Mouse (Mus musculus): ENCODE data around the gene Tmem72. TPM values are rescaled to one million over a fixed set of nuclear protein-coding genes. Genes with fewer than 3 reads are reported as not detected.

The Tmem72 gene
- not detected in 2 replicates for polyA plus RNA-seq (2011; ENCODE audit: insufficient read length, low read depth, missing spikeins)

- Histone ChIP-seq H3K27ac (ENCODE audit: insufficient read depth, low read length) (no peak within 1 kb of the TSS), H3K4me1 (ENCODE audit: control insufficient read depth, insufficient read depth, low read length) (no peaks in the 10 kb centered on the region), H3K4me3 (ENCODE audit: insufficient read depth, low read length) (no peak within 1 kb of the TSS)
- TF ChIP-seq CTCF (IDR thresholded peaks at IDR 0.05; ENCODE audit: borderline replicate concordance, insufficient read depth, low read length), result no peak
- TF ChIP-seq POLR2A (IDR thresholded peaks at IDR 0.05; ENCODE audit: low read depth, low read length), result no peak
Measured at GRCm38 (mm10) chr6:116716666-116717065, at the start of gene Tmem72. Gene Tmem72 (minus strand): TSS chr6:116716913.

GRCm38 (mm10) chr6:116764524-116764923 lies 47.8 kb upstream of the Tmem72 start:
- no peaks in the 10 kb centered on the region for H3K4me1 ChIP-seq (ENCODE audit: control insufficient read depth, insufficient read depth, low read length)
- no peak for TF ChIP-seq POLR2A (IDR thresholded peaks at IDR 0.05; ENCODE audit: low read depth, low read length)
- no peak for TF ChIP-seq CTCF (IDR thresholded peaks at IDR 0.05; ENCODE audit: borderline replicate concordance, insufficient read depth, low read length)
- H3K27ac ChIP-seq (ENCODE audit: insufficient read depth, low read length), result no peak overlapping the region
- no peak overlapping the region for H3K4me3 ChIP-seq (ENCODE audit: insufficient read depth, low read length)

GRCm38 (mm10) chr6:116762333-116762732 lies 45.6 kb upstream of the Tmem72 start:
- no peak overlapping the region for H3K4me3 ChIP-seq (ENCODE audit: insufficient read depth, low read length)
- TF ChIP-seq POLR2A (IDR thresholded peaks at IDR 0.05; ENCODE audit: low read depth, low read length) (no peak), CTCF (IDR thresholded peaks at IDR 0.05; ENCODE audit: borderline replicate concordance, insufficient read depth, low read length) (no peak)
- H3K27ac ChIP-seq (ENCODE audit: insufficient read depth, low read length), result no peak overlapping the region
- H3K4me1 ChIP-seq (ENCODE audit: control insufficient read depth, insufficient read depth, low read length), result no peaks in the 10 kb centered on the region

GRCm38 (mm10) chr6:116760181-116760580 lies 43.5 kb upstream of the Tmem72 start:
- Histone ChIP-seq H3K27ac (ENCODE audit: insufficient read depth, low read length) (no peak overlapping the region), H3K4me1 (ENCODE audit: control insufficient read depth, insufficient read depth, low read length) (no peaks in the 10 kb centered on the region), H3K4me3 (ENCODE audit: insufficient read depth, low read length) (no peak overlapping the region)
- TF ChIP-seq CTCF (IDR thresholded peaks at IDR 0.05; ENCODE audit: borderline replicate concordance, insufficient read depth, low read length) (no peak), POLR2A (IDR thresholded peaks at IDR 0.05; ENCODE audit: low read depth, low read length) (no peak)

- Histone ChIP-seq H3K27ac (ENCODE audit: insufficient read depth, low read length) (no peak overlapping the region), H3K4me3 (ENCODE audit: insufficient read depth, low read length) (no peak overlapping the region), H3K4me1 (ENCODE audit: control insufficient read depth, insufficient read depth, low read length) (no peaks in the 10 kb centered on the region)
- no peak for TF ChIP-seq CTCF (IDR thresholded peaks at IDR 0.05; ENCODE audit: borderline replicate concordance, insufficient read depth, low read length)
- no peak for TF ChIP-seq POLR2A (IDR thresholded peaks at IDR 0.05; ENCODE audit: low read depth, low read length)
Measured at GRCm38 (mm10) chr6:116756364-116756763, 39.7 kb upstream of the Tmem72 start.

- Histone ChIP-seq H3K4me1 (ENCODE audit: control insufficient read depth, insufficient read depth, low read length) (no peaks in the 10 kb centered on the region), H3K27ac (ENCODE audit: insufficient read depth, low read length) (no peak overlapping the region), H3K4me3 (ENCODE audit: insufficient read depth, low read length) (no peak overlapping the region)
- no peak for TF ChIP-seq POLR2A (IDR thresholded peaks at IDR 0.05; ENCODE audit: low read depth, low read length)
- no peak for TF ChIP-seq CTCF (IDR thresholded peaks at IDR 0.05; ENCODE audit: borderline replicate concordance, insufficient read depth, low read length)
Measured at GRCm38 (mm10) chr6:116738046-116738445, 21.3 kb upstream of the Tmem72 start.

- Histone ChIP-seq H3K27ac (ENCODE audit: insufficient read depth, low read length) (no peak overlapping the region), H3K4me3 (ENCODE audit: insufficient read depth, low read length) (no peak overlapping the region)
- TF ChIP-seq POLR2A (IDR thresholded peaks at IDR 0.05; ENCODE audit: low read depth, low read length) (no peak), CTCF (IDR thresholded peaks at IDR 0.05; ENCODE audit: borderline replicate concordance, insufficient read depth, low read length) (no peak)
Measured at GRCm38 (mm10) chr6:116735361-116735760, 18.6 kb upstream of the Tmem72 start.

GRCm38 (mm10) chr6:116733577-116733976 lies 16.9 kb upstream of the Tmem72 start:
- TF ChIP-seq CTCF (IDR thresholded peaks at IDR 0.05; ENCODE audit: borderline replicate concordance, insufficient read depth, low read length), result no peak
- no peak for TF ChIP-seq POLR2A (IDR thresholded peaks at IDR 0.05; ENCODE audit: low read depth, low read length)
- H3K27ac ChIP-seq (ENCODE audit: insufficient read depth, low read length), result no peak overlapping the region
- H3K4me3 ChIP-seq (ENCODE audit: insufficient read depth, low read length), result no peak overlapping the region
- no peaks in the 10 kb centered on the region for H3K4me1 ChIP-seq (ENCODE audit: control insufficient read depth, insufficient read depth, low read length)

More at GRCm38 (mm10) chr6:116735361-116735760, 18.6 kb upstream of the Tmem72 start:
- no peaks in the 10 kb centered on the region for H3K4me1 ChIP-seq (ENCODE audit: control insufficient read depth, insufficient read depth, low read length)

GRCm38 (mm10) chr6:116724489-116725160 lies 7.9 kb upstream of the Tmem72 start:
- no peak overlapping the region for H3K4me3 ChIP-seq (ENCODE audit: insufficient read depth, low read length)
- H3K4me1 ChIP-seq (ENCODE audit: control insufficient read depth, insufficient read depth, low read length), result no peaks in the 10 kb centered on the region
- TF ChIP-seq CTCF (IDR thresholded peaks at IDR 0.05; ENCODE audit: borderline replicate concordance, insufficient read depth, low read length), result no peak
- no peak for TF ChIP-seq POLR2A (IDR thresholded peaks at IDR 0.05; ENCODE audit: low read depth, low read length)

GRCm38 (mm10) chr6:116718920-116719319 lies 2.2 kb upstream of the Tmem72 start:
- Histone ChIP-seq H3K27ac (ENCODE audit: insufficient read depth, low read length) (no peak overlapping the region), H3K4me1 (ENCODE audit: control insufficient read depth, insufficient read depth, low read length) (no peaks in the 10 kb centered on the region), H3K4me3 (ENCODE audit: insufficient read depth, low read length) (no peak overlapping the region)
- TF ChIP-seq CTCF (IDR thresholded peaks at IDR 0.05; ENCODE audit: borderline replicate concordance, insufficient read depth, low read length) (no peak), POLR2A (IDR thresholded peaks at IDR 0.05; ENCODE audit: low read depth, low read length) (no peak)

More at GRCm38 (mm10) chr6:116724489-116725160, 7.9 kb upstream of the Tmem72 start:
- H3K27ac ChIP-seq (ENCODE audit: insufficient read depth, low read length), result no peak overlapping the region
